Mouse (Mus musculus) c-Kit-positive CD71-negative TER-119-negative erythroid progenitor cells, embryonic 14.5 days (primary cell): Measurements from ENCODE around the gene Tdp2.

ENCODE experiments used
- DNase-seq: peaks from one replicate; pipeline ENCODE4 v3.0.0-alpha.2; 2013; ENCODE audit warnings: low read depth

The Tdp2 gene

GRCm38 (mm10) chr13:24831353-24832130 lies at the start of gene Tdp2, which contains the start of gene Acot13:
Tdp2 (plus strand) TSS chr13:24831679.
Acot13 (minus strand) TSS chr13:24831540.
- peak; percentile 96 for DNase-seq

- no peak for DNase-seq
Measured at GRCm38 (mm10) chr13:24781916-24782315, 49.6 kb upstream of the Tdp2 start.

GRCm38 (mm10) chr13:24786014-24786490 lies 45.4 kb upstream of the Tdp2 start:
- no peak for DNase-seq

GRCm38 (mm10) chr13:24787477-24787876 lies 44.0 kb upstream of the Tdp2 start:
- DNase-seq: no peak

GRCm38 (mm10) chr13:24791349-24791748 lies 40.1 kb upstream of the Tdp2 start:
- peak; percentile 74 for DNase-seq

- DNase-seq: no peak
Measured at GRCm38 (mm10) chr13:24792411-24793045, 39.0 kb upstream of the Tdp2 start.

GRCm38 (mm10) chr13:24798686-24799085 lies 32.8 kb upstream of the Tdp2 start:
- DNase-seq: no peak

GRCm38 (mm10) chr13:24799378-24799777 lies 32.1 kb upstream of the Tdp2 start:
- DNase-seq: no peak

GRCm38 (mm10) chr13:24799925-24800673 lies 31.4 kb upstream of the Tdp2 start:
- no peak for DNase-seq

GRCm38 (mm10) chr13:24800674-24801307 lies 30.7 kb upstream of the Tdp2 start:
- peak; percentile 94 for DNase-seq

GRCm38 (mm10) chr13:24801308-24801921 lies 30.1 kb upstream of the Tdp2 start, which contains the start of gene BC005537:
BC005537 (plus strand) TSS chr13:24801657.
- DNase-seq: no peak

GRCm38 (mm10) chr13:24802131-24802691 lies 29.3 kb upstream of the Tdp2 start:
- no peak for DNase-seq

- no peak for DNase-seq
Measured at GRCm38 (mm10) chr13:24803196-24803595, 28.3 kb upstream of the Tdp2 start.

- no peak for DNase-seq
Measured at GRCm38 (mm10) chr13:24806079-24806478, 25.4 kb upstream of the Tdp2 start.

- DNase-seq: no peak
Measured at GRCm38 (mm10) chr13:24812521-24812920, 19.0 kb upstream of the Tdp2 start.

GRCm38 (mm10) chr13:24814616-24815015 lies 16.9 kb upstream of the Tdp2 start:
- no peak for DNase-seq

GRCm38 (mm10) chr13:24816125-24817092 lies 15.1 kb upstream of the Tdp2 start:
- no peak for DNase-seq

- DNase-seq: no peak
Measured at GRCm38 (mm10) chr13:24819931-24820330, 11.5 kb upstream of the Tdp2 start.

- no peak for DNase-seq
Measured at GRCm38 (mm10) chr13:24822663-24823343, 8.7 kb upstream of the Tdp2 start.
